In the genomic region with DNA sequence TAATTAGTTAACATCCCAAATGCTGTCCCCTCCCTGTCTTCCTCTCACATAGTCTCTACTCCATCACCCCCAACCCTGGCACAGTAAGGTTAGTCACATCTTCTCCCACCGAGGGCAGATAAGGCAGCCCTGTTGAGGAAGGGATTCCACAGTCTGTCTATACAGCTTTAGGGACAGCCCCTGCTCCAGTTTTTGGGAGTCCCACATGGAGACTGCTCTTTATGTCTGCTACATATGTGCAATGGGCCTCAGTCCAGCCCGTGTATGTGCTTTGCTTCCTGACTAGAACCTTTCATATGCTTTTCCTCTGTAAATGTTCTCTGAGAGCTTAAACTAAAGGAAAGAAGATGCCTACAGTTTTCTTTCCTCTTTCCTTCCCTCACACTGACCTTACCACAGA, we compare ENCODE assay signal across 19 mouse cellular contexts.
"Had no signal": no experiment of that assay in that cellular context is flagged by ENCODE, and none has a peak within 500 bp of the region (broad histone marks: within the 10 kb centered on the region; RNA-seq: fewer than 3 reads in every experiment).

No protein-coding gene starts in this region.

- H3K36me3 ChIP-seq: liver, embryonic 15.5 days; lung, embryonic 15.5 days; midbrain, embryonic 13.5 days; midbrain, embryonic 15.5 days; neural tube, embryonic 12.5 days; stomach, embryonic 15.5 days had no signal

- H3K27me3 ChIP-seq: liver, embryonic 15.5 days; lung, embryonic 15.5 days; megakaryocyte, embryonic 14.5 days; midbrain, embryonic 13.5 days; midbrain, embryonic 15.5 days; neural tube, embryonic 12.5 days; stomach, embryonic 15.5 days had no signal

- ATAC-seq: liver, postnatal 0 days; lung, postnatal 0 days; midbrain, embryonic 13.5 days; midbrain, embryonic 15.5 days had no signal

- H3K4me3 ChIP-seq: liver, embryonic 15.5 days; lung, embryonic 15.5 days; megakaryocyte, embryonic 14.5 days; midbrain, embryonic 13.5 days; midbrain, embryonic 15.5 days; neural tube, embryonic 12.5 days; stomach, embryonic 15.5 days had no signal

- H3K4me2 ChIP-seq: liver, embryonic 15.5 days; lung, embryonic 15.5 days; midbrain, embryonic 11.5 days; midbrain, embryonic 13.5 days; midbrain, embryonic 15.5 days; neural tube, embryonic 12.5 days; stomach, embryonic 15.5 days had no signal

- H3K9ac ChIP-seq: liver, embryonic 15.5 days; liver, postnatal 0 days; lung, embryonic 15.5 days; midbrain, embryonic 13.5 days; midbrain, embryonic 15.5 days; neural tube, embryonic 12.5 days; stomach, embryonic 15.5 days had no signal

- H3K4me1 ChIP-seq: liver, embryonic 15.5 days; lung, embryonic 15.5 days; megakaryocyte, embryonic 14.5 days; midbrain, embryonic 13.5 days; midbrain, embryonic 15.5 days; neural tube, embryonic 12.5 days; stomach, embryonic 15.5 days had no signal

- DNase-seq: liver, postnatal 0 days; lung, adult 2 months; lung, postnatal 14 days; lung, postnatal 36 days; right cerebral cortex, postnatal 14 days; thymus, adult 2 months; thymus, postnatal 25 days; thymus, postnatal 4 days had no signal

- H3K9me3 ChIP-seq: liver, embryonic 15.5 days; lung, embryonic 15.5 days; megakaryocyte, embryonic 14.5 days; midbrain, embryonic 13.5 days; midbrain, embryonic 15.5 days; neural tube, embryonic 12.5 days; stomach, embryonic 15.5 days had no signal

- H3K27ac ChIP-seq: liver, embryonic 15.5 days; lung, embryonic 15.5 days; macrophage; midbrain, embryonic 13.5 days; midbrain, embryonic 15.5 days; neural tube, embryonic 12.5 days; stomach, embryonic 15.5 days; stomach, postnatal 0 days had no signal
